Mouse (Mus musculus) erythroblast, embryonic 14.5 days (primary cell): Measurements from ENCODE around the gene Ip6k2.

Source experiments
- GATA1 ChIP-seq: IDR thresholded peaks from 2 replicates; pipeline ENCODE4 v1.6.1; 2012; ENCODE audit warnings: low read length, inconsistent platforms, mixed read lengths
- TAL1 ChIP-seq: IDR thresholded peaks from 3 replicates; pipeline ENCODE4 v1.6.1; 2012; ENCODE audit warnings: low read length, inconsistent platforms, mixed read lengths

GRCm38 (mm10) chr9:108757406-108757805 lies 26.2 kb upstream of the Ip6k2 start:
- no peak for TF ChIP-seq GATA1
- no peak for TF ChIP-seq TAL1
